Mouse (Mus musculus): ENCODE measurements around the gene Timm50. TPM values are rescaled to one million over a fixed set of nuclear protein-coding genes. Genes with fewer than 3 reads are reported as not detected.

Timm50 gene
- total RNA-seq, 2 experiments from 2014 or later = 38.2 to 39.4 TPM

GRCm38 (mm10) chr7:28277615-28278278 is 34.1 kb downstream of the Timm50 start, which contains the start of gene Eid2b:
TSS of gene Eid2b (plus strand) at chr7:28277739.
- intact Hi-C loops (cut with DNase I; ENCODE audit: low total_unique reads) = no loop called here

GRCm38 (mm10) chr7:28277237-28277614 is 34.6 kb downstream of the Timm50 start:
- no peak for DNase-seq
- intact Hi-C loops (cut with DNase I; ENCODE audit: low total_unique reads) = no loop called here

More at GRCm38 (mm10) chr7:28277615-28278278, 34.1 kb downstream of the Timm50 start, which contains the start of gene Eid2b:
- peak; percentile 94 for DNase-seq

GRCm38 (mm10) chr7:28271761-28272160 is 40.1 kb downstream of the Timm50 start:
- intact Hi-C loops (cut with DNase I; ENCODE audit: low total_unique reads) = no loop called here

GRCm38 (mm10) chr7:28269355-28269754 is 42.5 kb downstream of the Timm50 start:
- intact Hi-C loops (cut with DNase I; ENCODE audit: low total_unique reads) = no loop called here

More at GRCm38 (mm10) chr7:28271761-28272160, 40.1 kb downstream of the Timm50 start:
- no peak for DNase-seq

GRCm38 (mm10) chr7:28268576-28268975 is 43.3 kb downstream of the Timm50 start:
- intact Hi-C loops (cut with DNase I; ENCODE audit: low total_unique reads) = no loop called here
- DNase-seq = no peak

More at GRCm38 (mm10) chr7:28269355-28269754, 42.5 kb downstream of the Timm50 start:
- no peak for DNase-seq

GRCm38 (mm10) chr7:28268042-28268531 is 43.8 kb downstream of the Timm50 start:
- DNase-seq = peak; percentile 63
- intact Hi-C loops (cut with DNase I; ENCODE audit: low total_unique reads) = no loop called here

- DNase-seq = peak; percentile 80
- intact Hi-C loops (cut with DNase I; ENCODE audit: low total_unique reads) = no loop called here
Observed at GRCm38 (mm10) chr7:28267129-28268041, 44.5 kb downstream of the Timm50 start, which contains the start of gene Eid2. TSS of gene Eid2 (plus strand) at chr7:28267881.

GRCm38 (mm10) chr7:28265391-28265790 is 46.5 kb downstream of the Timm50 start:
- intact Hi-C loops (cut with DNase I; ENCODE audit: low total_unique reads) = no loop called here
- DNase-seq = no peak

GRCm38 (mm10) chr7:28263786-28264185 is 48.1 kb downstream of the Timm50 start:
- DNase-seq = peak; percentile 65
- intact Hi-C loops (cut with DNase I; ENCODE audit: low total_unique reads) = no loop called here

GRCm38 (mm10) chr7:28262861-28263260 is 49.0 kb downstream of the Timm50 start:
- no peak for DNase-seq
- intact Hi-C loops (cut with DNase I; ENCODE audit: low total_unique reads) = no loop called here

Other genes with a start within 250 kb of the Timm50 start
- under 1 TPM in 1 of 2 experiments, not detected in 1; 0.12 TPM for gene Fcgbp, start 240.8 kb downstream of the Timm50 start, total RNA-seq (2021)
- not detected for gene 9530053A07Rik, start 182.6 kb downstream of the Timm50 start, total RNA-seq (2021)
- gene Fbl, start 142.4 kb downstream of the Timm50 start, total RNA-seq (2021) = 10 to 100 TPM; 23.7 to 31.0 TPM
- gene Dyrk1b, start 132.6 kb downstream of the Timm50 start, total RNA-seq (2021) = 100 to 1,000 TPM; 129 to 156 TPM
- gene Eid2, start 44.2 kb downstream of the Timm50 start, total RNA-seq (2021) = 1 to 10 TPM; 6.9 to 8.9 TPM
- 1 to 10 TPM; 5.6 to 5.9 TPM for gene Eid2b, start 34.3 kb downstream of the Timm50 start, total RNA-seq (2021)
- gene Selenov, start 20.9 kb downstream of the Timm50 start, total RNA-seq (2021) = not detected
- gene Dll3, start 9.8 kb downstream of the Timm50 start, total RNA-seq (2021) = not detected
- gene Supt5, start 26.7 kb upstream of the Timm50 start, total RNA-seq (2021) = 10 to 100 TPM; 60.0 to 60.1 TPM
- gene Rps16, start 38.6 kb upstream of the Timm50 start, total RNA-seq (2021) = 100 to 1,000 TPM; 522 to 620 TPM
- gene Plekhg2, start 60.5 kb upstream of the Timm50 start, total RNA-seq (2021) = 10 to 100 TPM; 15.0 to 15.7 TPM
- gene Zfp36, start 68.2 kb upstream of the Timm50 start, total RNA-seq (2021) = 10 to 100 TPM in 1 of 2 experiments, 1 to 10 TPM in 1; 5.9 to 11.6 TPM
- gene Med29, start 80.6 kb upstream of the Timm50 start, total RNA-seq (2021) = 10 to 100 TPM; 20.7 to 20.9 TPM
- gene Paf1, start 80.9 kb upstream of the Timm50 start, total RNA-seq (2021) = 10 to 100 TPM; 32.9 to 34.8 TPM
- 1 to 10 TPM; 5.3 to 5.9 TPM for gene Gmfg, start 125.4 kb upstream of the Timm50 start, total RNA-seq (2021)
- 1 to 10 TPM; 1.2 to 1.4 TPM for gene Lrfn1, start 139.9 kb upstream of the Timm50 start, total RNA-seq (2021)
- not detected for gene Ifnl2, start 198.4 kb upstream of the Timm50 start, total RNA-seq (2021)
- not detected for gene Ifnl3, start 210.8 kb upstream of the Timm50 start, total RNA-seq (2021)
- gene Sycn, start 228.8 kb upstream of the Timm50 start, total RNA-seq (2021) = not detected
- gene Nccrp1, start 235.2 kb upstream of the Timm50 start, total RNA-seq (2021) = not detected

All from gastrocnemius, postnatal 14 days (tissue).